Mouse (Mus musculus): ENCODE results near the gene Gipr. TPM values are rescaled to one million over a fixed set of nuclear protein-coding genes. Genes with fewer than 3 reads are reported as not detected.
A peak's percentile ranks its signal among the peaks of the same experiment; 100 is the strongest.

The Gipr gene
- total and polyA plus RNA-seq, 2 experiments from 2014 or later, result 5.4 to 27.6 TPM

- H3K36me3 ChIP-seq (replicated peaks; ENCODE audit: control insufficient read depth, insufficient read depth, low read length), result peaks cover 7% of the 10 kb centered on the region; the same call in 1 of the 2 replicates
- ATAC-seq (ENCODE audit: insufficient read depth, low read depth) (no peak), DNase-seq (ENCODE audit: low spot score) (no peak)
- H3K27ac ChIP-seq (ENCODE audit: low read depth), result no peak overlapping the region
- no peak overlapping the region for H3K9ac ChIP-seq (replicated peaks; ENCODE audit: low read depth, low read length)
- 43% methylated on average over 12 of the region's 12 CpGs for WGBS
- no peak overlapping the region for H3K4me3 ChIP-seq (ENCODE audit: low read depth, low read length)
- H3K27me3 ChIP-seq (ENCODE audit: control insufficient read depth, insufficient read depth, low read length), result 0 out of 2 replicates have a peak, but pooled peaks cover 9% of the 10 kb centered on the region
- H3K9me3 ChIP-seq (replicated peaks; ENCODE audit: control insufficient read depth, low read length), result no peaks in the 10 kb centered on the region
- H3K4me1 ChIP-seq (ENCODE audit: control insufficient read depth, insufficient read depth), result peaks cover 20% of the 10 kb centered on the region
- TF ChIP-seq EP300 (IDR thresholded peaks at IDR 0.05; ENCODE audit: low read depth) (no peak), CTCF (IDR thresholded peaks at IDR 0.05; ENCODE audit: low read depth) (no peak)
- peak overlapping the region; percentile 52; the same call in 1 of the 2 replicates for H3K4me2 ChIP-seq (ENCODE audit: low read depth, low read length)
These were observed 2.2 kb downstream of the Gipr start for GRCm38 (mm10) chr7:19163752-19164151.

- no peaks in the 10 kb centered on the region for H3K9me3 ChIP-seq (replicated peaks; ENCODE audit: control insufficient read depth, low read length)
- H3K27ac ChIP-seq (ENCODE audit: low read depth), result no peak overlapping the region
- peaks cover 15% of the 10 kb centered on the region for H3K4me1 ChIP-seq (ENCODE audit: control insufficient read depth, insufficient read depth)
- DNase-seq (ENCODE audit: low spot score) (no peak), ATAC-seq (ENCODE audit: insufficient read depth, low read depth) (no peak)
- H3K27me3 ChIP-seq (ENCODE audit: control insufficient read depth, insufficient read depth, low read length), result 0 out of 2 replicates have a peak, but pooled peaks cover 9% of the 10 kb centered on the region
- peaks cover 7% of the 10 kb centered on the region; the same call in 1 of the 2 replicates for H3K36me3 ChIP-seq (replicated peaks; ENCODE audit: control insufficient read depth, insufficient read depth, low read length)
- WGBS, result 81% methylated on average over 7 of the region's 7 CpGs
- H3K4me3 ChIP-seq (ENCODE audit: low read depth, low read length), result no peak overlapping the region
- no peak overlapping the region for H3K4me2 ChIP-seq (ENCODE audit: low read depth, low read length)
- no peak for TF ChIP-seq EP300 (IDR thresholded peaks at IDR 0.05; ENCODE audit: low read depth)
- TF ChIP-seq CTCF (IDR thresholded peaks at IDR 0.05; ENCODE audit: low read depth), result no peak
- H3K9ac ChIP-seq (replicated peaks; ENCODE audit: low read depth, low read length), result no peak overlapping the region
These were observed 3.0 kb downstream of the Gipr start for GRCm38 (mm10) chr7:19162928-19163327.

GRCm38 (mm10) chr7:19160115-19160514, 5.8 kb downstream of the Gipr start:
- peaks cover 18% of the 10 kb centered on the region for H3K4me1 ChIP-seq (ENCODE audit: control insufficient read depth, insufficient read depth)
- H3K27ac ChIP-seq (ENCODE audit: low read depth), result no peak overlapping the region
- H3K36me3 ChIP-seq (replicated peaks; ENCODE audit: control insufficient read depth, insufficient read depth, low read length), result peaks cover 7% of the 10 kb centered on the region; the same call in 1 of the 2 replicates
- H3K27me3 ChIP-seq (ENCODE audit: control insufficient read depth, insufficient read depth, low read length), result 0 out of 2 replicates have a peak, but pooled peaks cover 9% of the 10 kb centered on the region
- ATAC-seq (ENCODE audit: insufficient read depth, low read depth) (peak; percentile 21; the same call in 1 of the 2 replicates), DNase-seq (ENCODE audit: low spot score) (no peak)
- H3K4me3 ChIP-seq (ENCODE audit: low read depth, low read length), result peak overlapping the region; percentile 26
- no peak overlapping the region for H3K9ac ChIP-seq (replicated peaks; ENCODE audit: low read depth, low read length)
- no peaks in the 10 kb centered on the region for H3K9me3 ChIP-seq (replicated peaks; ENCODE audit: control insufficient read depth, low read length)
- peak overlapping the region; percentile 58 for H3K4me2 ChIP-seq (ENCODE audit: low read depth, low read length)
- WGBS, result 5% methylated on average over 19 of the region's 20 CpGs
- no peak for TF ChIP-seq EP300 (IDR thresholded peaks at IDR 0.05; ENCODE audit: low read depth)
- TF ChIP-seq CTCF (IDR thresholded peaks at IDR 0.05; ENCODE audit: low read depth), result no peak

GRCm38 (mm10) chr7:19159411-19159810, 6.5 kb downstream of the Gipr start:
- Histone ChIP-seq H3K4me2 (ENCODE audit: low read depth, low read length) (no peak overlapping the region), H3K4me3 (ENCODE audit: low read depth, low read length) (no peak overlapping the region), H3K4me1 (ENCODE audit: control insufficient read depth, insufficient read depth) (peaks cover 11% of the 10 kb centered on the region), H3K9ac (replicated peaks; ENCODE audit: low read depth, low read length) (no peak overlapping the region), H3K27ac (ENCODE audit: low read depth) (no peak overlapping the region), H3K36me3 (replicated peaks; ENCODE audit: control insufficient read depth, insufficient read depth, low read length) (peaks cover 7% of the 10 kb centered on the region; the same call in 1 of the 2 replicates), H3K27me3 (ENCODE audit: control insufficient read depth, insufficient read depth, low read length) (0 out of 2 replicates have a peak, but pooled peaks cover 9% of the 10 kb centered on the region), H3K9me3 (replicated peaks; ENCODE audit: control insufficient read depth, low read length) (no peaks in the 10 kb centered on the region)
- no peak for DNase-seq (ENCODE audit: low spot score)
- no peak for ATAC-seq (ENCODE audit: insufficient read depth, low read depth)
- WGBS, result 29% methylated on average over 18 of the region's 18 CpGs
- TF ChIP-seq EP300 (IDR thresholded peaks at IDR 0.05; ENCODE audit: low read depth) (no peak), CTCF (IDR thresholded peaks at IDR 0.05; ENCODE audit: low read depth) (no peak)

- Histone ChIP-seq H3K9me3 (replicated peaks; ENCODE audit: control insufficient read depth, low read length) (no peaks in the 10 kb centered on the region), H3K27ac (ENCODE audit: low read depth) (no peak overlapping the region), H3K4me3 (ENCODE audit: low read depth, low read length) (no peak overlapping the region), H3K36me3 (replicated peaks; ENCODE audit: control insufficient read depth, insufficient read depth, low read length) (peaks cover 11% of the 10 kb centered on the region), H3K4me1 (ENCODE audit: control insufficient read depth, insufficient read depth) (peaks cover 9% of the 10 kb centered on the region), H3K27me3 (ENCODE audit: control insufficient read depth, insufficient read depth, low read length) (0 out of 2 replicates have a peak, but pooled peaks cover 9% of the 10 kb centered on the region), H3K4me2 (ENCODE audit: low read depth, low read length) (no peak overlapping the region), H3K9ac (replicated peaks; ENCODE audit: low read depth, low read length) (no peak overlapping the region)
- whole genome bisulfite sequencing, result 77% methylated on average over 11 of the region's 11 CpGs
- DNase-seq (ENCODE audit: low spot score), result no peak
- no peak for TF ChIP-seq CTCF (IDR thresholded peaks at IDR 0.05; ENCODE audit: low read depth)
- no peak for TF ChIP-seq EP300 (IDR thresholded peaks at IDR 0.05; ENCODE audit: low read depth)
- ATAC-seq (ENCODE audit: insufficient read depth, low read depth), result no peak
These were observed 7.3 kb downstream of the Gipr start for GRCm38 (mm10) chr7:19158601-19159000.
